Mouse (Mus musculus) adrenal gland, adult 18-20 months (tissue): Measurements from ENCODE around the gene Vav1. TPM values are rescaled to one million over a fixed set of nuclear protein-coding genes. Genes with fewer than 3 reads are reported as not detected.
"Not testable (repeated sequence)": the region's sequence is repeated elsewhere in the genome, so short reads cannot be mapped to it uniquely, and the experiment has no call there.

Source experiments
- DNase-seq, 2 experiments: peaks; one replicate each; pipeline ENCODE4 v3.0.0; 2021 to 2022; ENCODE audit warnings: low spot score in 2 of 2
- total RNA-seq, 2 experiments: library from RNA; stranded (reverse); gene quantifications; 1 replicate in 1 of 2; 2 replicates in 1 of 2; pipeline ENCODE4 v1.2.3; 2021

The Vav1 gene
- total RNA-seq, 2 experiments from 2014 or later, result 2.6 to 4.0 TPM

GRCm38 (mm10) chr17:57277598-57278261 is 1.2 kb upstream of the Vav1 start:
- not testable (repeated sequence) for DNase-seq

- no peak for DNase-seq
Observed at GRCm38 (mm10) chr17:57278537-57278936, 363 bp upstream of the Vav1 start.

- DNase-seq, result no peak
Observed at GRCm38 (mm10) chr17:57279591-57280224, 808 bp downstream of the Vav1 start.

- no peak for DNase-seq
Observed at GRCm38 (mm10) chr17:57280411-57280810, 1.5 kb downstream of the Vav1 start.

GRCm38 (mm10) chr17:57283906-57284305 is 5.0 kb downstream of the Vav1 start:
- DNase-seq, result no peak

GRCm38 (mm10) chr17:57285077-57285476 is 6.2 kb downstream of the Vav1 start:
- no peak for DNase-seq

GRCm38 (mm10) chr17:57286718-57287355 is 7.9 kb downstream of the Vav1 start:
- no peak for DNase-seq

GRCm38 (mm10) chr17:57289252-57289651 is 10.4 kb downstream of the Vav1 start:
- no peak for DNase-seq

GRCm38 (mm10) chr17:57290001-57290670 is 11.2 kb downstream of the Vav1 start:
- no peak for DNase-seq

GRCm38 (mm10) chr17:57290671-57291055 is 11.8 kb downstream of the Vav1 start:
- no peak for DNase-seq

- DNase-seq, result no peak
Observed at GRCm38 (mm10) chr17:57292302-57292701, 13.4 kb downstream of the Vav1 start.

- no peak for DNase-seq
Observed at GRCm38 (mm10) chr17:57292968-57293367, 14.1 kb downstream of the Vav1 start.

GRCm38 (mm10) chr17:57295935-57296334 is 17.0 kb downstream of the Vav1 start:
- no peak for DNase-seq

GRCm38 (mm10) chr17:57297040-57297439 is 18.1 kb downstream of the Vav1 start:
- no peak for DNase-seq

- DNase-seq, result no peak
Observed at GRCm38 (mm10) chr17:57305593-57305992, 26.7 kb downstream of the Vav1 start.

- no peak for DNase-seq
Observed at GRCm38 (mm10) chr17:57307074-57307473, 28.2 kb downstream of the Vav1 start.

- DNase-seq, result no peak
Observed at GRCm38 (mm10) chr17:57311801-57312200, 32.9 kb downstream of the Vav1 start.

- peak; percentile 65 to 79 for DNase-seq
Observed at GRCm38 (mm10) chr17:57327615-57328014, 48.7 kb downstream of the Vav1 start.

- DNase-seq, result no peak
Observed at GRCm38 (mm10) chr17:57328944-57329343, 50.0 kb downstream of the Vav1 start.

GRCm38 (mm10) chr17:57330993-57331392 is 52.1 kb downstream of the Vav1 start:
- DNase-seq, result no peak

GRCm38 (mm10) chr17:57332241-57332640 is 53.3 kb downstream of the Vav1 start:
- DNase-seq, result no peak
